ENCODE assay signal across 17 mouse cellular contexts in genomic region chr17:88706231-88706649, GRCm38 (mm10). TPM values are rescaled to one million over a fixed set of nuclear protein-coding genes. Genes with fewer than 3 reads are reported as not detected.
DNase-seq lines count a peak whose midpoint lies in the region; ATAC-seq lines count a peak whose summit lies in the region.
"Had no signal": no experiment of that assay in that cellular context is flagged by ENCODE, and none has a peak within 500 bp of the region (broad histone marks: within the 10 kb centered on the region; RNA-seq: fewer than 3 reads in every experiment).

No protein-coding gene starts in this region.

- WGBS in forebrain, embryonic 16.5 days, result 17% methylated on average over 8 of the region's 8 CpGs
- 17% methylated on average over 8 of the region's 8 CpGs for WGBS in midbrain, embryonic 13.5 days

- no peak overlapping the region for H3K9ac ChIP-seq in forebrain, embryonic 16.5 days (replicated peaks; ENCODE audit: low read depth, low read length)
- no peak overlapping the region for H3K9ac ChIP-seq in midbrain, embryonic 13.5 days (replicated peaks)
- H3K9ac ChIP-seq: limb, embryonic 12.5 days had no signal

- ATAC-seq in forebrain, embryonic 16.5 days, result peak; percentile 62
- ATAC-seq in midbrain, embryonic 13.5 days, result peak; percentile 79

- DNase-seq in embryo, embryonic 9.5 days (ENCODE audit: extremely low spot score), result peak; percentile 24
- no peak for DNase-seq in embryo, embryonic 10.5 days (ENCODE audit: low spot score)
- peak; percentile 61 for DNase-seq in R1 (ENCODE audit: low read depth, low spot score)
- DNase-seq in right cerebral cortex, postnatal 4 days, result no peak
- no peak for DNase-seq in left cerebral cortex, postnatal 36 days (ENCODE audit: low spot score in 2 of 2)
- DNase-seq in heart, postnatal 25 days (ENCODE audit: low spot score), result no peak
- DNase-seq: cerebellum, postnatal 10 days; kidney, postnatal 10 days; layer of hippocampus, postnatal 36 days; right cerebral cortex, postnatal 25 days had no signal

- no peak overlapping the region for H3K4me3 ChIP-seq in forebrain, embryonic 16.5 days (replicated peaks; ENCODE audit: low read length)
- no peak overlapping the region for H3K4me3 ChIP-seq in midbrain, embryonic 13.5 days (replicated peaks)
- H3K4me3 ChIP-seq: heart, embryonic 10.5 days; limb, embryonic 12.5 days; megakaryocyte, embryonic 14.5 days had no signal

- H3K9me3 ChIP-seq in forebrain, embryonic 16.5 days (ENCODE audit: control insufficient read depth, low read length), result no peaks in the 10 kb centered on the region
- no peaks in the 10 kb centered on the region for H3K9me3 ChIP-seq in midbrain, embryonic 13.5 days
- H3K9me3 ChIP-seq: heart, embryonic 10.5 days; limb, embryonic 12.5 days; megakaryocyte, embryonic 14.5 days had no signal

- intact Hi-C loops in left cerebral cortex, postnatal 36 days (cut with DNase I), result no loop called here
- intact Hi-C loops in heart, postnatal 25 days (cut with DNase I), result no loop called here

- no peak overlapping the region for H3K4me2 ChIP-seq in forebrain, embryonic 16.5 days (ENCODE audit: low read length)
- no peak overlapping the region for H3K4me2 ChIP-seq in midbrain, embryonic 13.5 days (replicated peaks)
- H3K4me2 ChIP-seq: limb, embryonic 12.5 days had no signal

- H3K27me3 ChIP-seq in forebrain, embryonic 16.5 days (replicated peaks; ENCODE audit: control insufficient read depth, insufficient read depth, low read length), result no peaks in the 10 kb centered on the region
- H3K27me3 ChIP-seq in midbrain, embryonic 13.5 days, result no peaks in the 10 kb centered on the region
- H3K27me3 ChIP-seq: limb, embryonic 12.5 days; megakaryocyte, embryonic 14.5 days had no signal

- no peaks in the 10 kb centered on the region for H3K36me3 ChIP-seq in forebrain, embryonic 16.5 days (ENCODE audit: control insufficient read depth, insufficient read depth)
- no peaks in the 10 kb centered on the region for H3K36me3 ChIP-seq in midbrain, embryonic 13.5 days
- H3K36me3 ChIP-seq: G1E; heart, embryonic 10.5 days; limb, embryonic 12.5 days had no signal

- no peak overlapping the region for H3K27ac ChIP-seq in forebrain, embryonic 16.5 days (ENCODE audit: low read length)
- H3K27ac ChIP-seq in midbrain, embryonic 13.5 days, result no peak overlapping the region
- H3K27ac ChIP-seq: heart, embryonic 10.5 days; limb, embryonic 12.5 days had no signal

- H3K4me1 ChIP-seq in forebrain, embryonic 16.5 days (replicated peaks; ENCODE audit: control insufficient read depth, insufficient read depth, low read length), result peaks cover 12% of the 10 kb centered on the region
- H3K4me1 ChIP-seq in midbrain, embryonic 13.5 days (replicated peaks), result peaks cover 10% of the 10 kb centered on the region
- H3K4me1 ChIP-seq: heart, embryonic 10.5 days; limb, embryonic 12.5 days; megakaryocyte, embryonic 14.5 days had no signal

RNA-seq across cellular contexts. Expression of gene Gtf2a1l, which starts 37.8 kb away (rescaled TPM):
- 0.21 and 0.22 TPM in 2 replicates for polyA plus RNA-seq in forebrain, embryonic 16.5 days (2015; fragmentation: Nextera tagmentation; extraction: Ambion mirVana)
- 0.12 and 0.28 TPM in 2 replicates for polyA plus RNA-seq in midbrain, embryonic 13.5 days (2015; fragmentation: Nextera tagmentation; extraction: Ambion mirVana)
- total RNA-seq in left cerebral cortex, postnatal 36 days (2021), result under 1 TPM; 0.32 to 0.57 TPM
- total RNA-seq in heart, postnatal 25 days (2021), result not detected
- total RNA-seq: G1E; layer of hippocampus, postnatal 36 days had no signal
- polyA plus RNA-seq: G1E; heart, embryonic 10.5 days; limb, embryonic 12.5 days; thymus, postnatal 0 days had no signal

Comparison
In these comparisons a context has a peak if more than half of its experiments do, and no peak if none do; other contexts are left out.
1. DNase-seq: peak in embryo, embryonic 9.5 days (single experiment) and R1 (single experiment); none in embryo, embryonic 10.5 days (single experiment), right cerebral cortex, postnatal 4 days (single experiment), left cerebral cortex, postnatal 36 days (0 of 2) and heart, postnatal 25 days (single experiment).